Mouse (Mus musculus) heart, postnatal 10 days (tissue): ENCODE results near the gene Zfp735. TPM values are rescaled to one million over a fixed set of nuclear protein-coding genes. Genes with fewer than 3 reads are reported as not detected.

Source experiments
- DNase-seq, 2 experiments: peaks; one replicate each; pipeline ENCODE4 v3.0.0; 2021
- intact Hi-C: fragments of 180-260 bp; cut with DNase I; formaldehyde crosslinking; loops from one replicate; pipeline ENCODE4 v1.15.1; 2025
- total RNA-seq, 2 experiments: library from RNA; stranded (reverse); gene quantifications; 2 replicates each; pipeline ENCODE4 v1.2.3; 2021

Gene Zfp735
- total RNA-seq, result not detected

DNA sequence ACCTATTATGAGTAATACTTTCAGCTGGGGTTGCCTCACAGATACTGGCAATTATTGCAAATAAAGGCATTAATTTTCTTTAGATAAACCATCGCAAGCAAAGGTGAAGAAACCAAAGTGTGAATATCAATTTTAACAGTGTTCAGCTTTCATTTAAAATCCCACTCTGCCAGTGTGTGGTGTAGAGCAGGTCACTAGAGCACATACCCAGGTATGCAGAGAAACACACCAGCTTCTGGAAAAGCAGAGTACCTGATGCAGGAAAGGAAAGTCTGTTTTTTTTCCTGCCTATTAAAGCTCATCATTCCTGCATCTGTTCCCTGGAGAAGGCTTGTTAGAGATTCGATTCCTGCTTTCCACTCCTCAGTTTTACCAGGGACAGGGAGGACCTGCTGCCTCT, at the start of gene Zfp735:
Gene Zfp735, plus strand, starts transcription at position 301 of the 400 bp plus-strand sequence.
- DNase-seq, result no peak
- intact Hi-C loops, result no loop called here

DNA sequence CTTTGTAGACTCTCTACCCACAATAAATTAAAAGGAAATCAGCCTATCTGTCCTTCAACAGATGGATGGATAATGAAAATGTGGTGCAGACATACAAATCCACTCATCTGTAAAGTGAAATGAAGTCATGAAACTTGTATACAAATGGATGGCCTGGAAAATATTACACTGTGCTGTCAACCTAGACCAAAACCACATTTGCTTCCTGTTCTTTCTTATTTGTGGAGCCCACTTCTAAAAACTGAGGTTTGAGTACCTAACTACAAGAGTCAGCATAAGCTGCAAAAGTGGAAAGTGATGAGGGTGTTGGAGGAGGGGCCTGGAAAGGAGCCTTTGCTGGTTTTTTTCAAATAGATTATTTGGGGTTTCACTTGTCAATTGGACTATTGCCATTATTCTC, 70.5 kb downstream of the Zfp735 start:
- intact Hi-C loops, result no loop called here
- DNase-seq, result no peak

Other genes starting within 250 kb of the Zfp735 start
- not detected for gene Olfr380, start 231.3 kb upstream of the Zfp735 start, total RNA-seq
- not detected for gene Olfr381, start 197.2 kb upstream of the Zfp735 start, total RNA-seq
- gene Olfr382, start 171.6 kb upstream of the Zfp735 start, total RNA-seq, result not detected
- not detected for gene Olfr385, start 95.8 kb upstream of the Zfp735 start, total RNA-seq
- not detected for gene Olfr384, start 90.2 kb upstream of the Zfp735 start, total RNA-seq
- not detected for gene Olfr389, start 91.9 kb downstream of the Zfp735 start, total RNA-seq
- gene Olfr390, start 94.2 kb downstream of the Zfp735 start, total RNA-seq, result not detected
- not detected for gene Olfr391-ps, start 114.3 kb downstream of the Zfp735 start, total RNA-seq
- gene Olfr392, start 128.3 kb downstream of the Zfp735 start, total RNA-seq, result not detected
- not detected for gene Olfr393, start 162.7 kb downstream of the Zfp735 start, total RNA-seq
- not detected for gene Olfr394, start 202.0 kb downstream of the Zfp735 start, total RNA-seq
- not detected for gene Olfr395, start 220.5 kb downstream of the Zfp735 start, total RNA-seq
- not detected for gene Olfr23, start 247.9 kb downstream of the Zfp735 start, total RNA-seq